Mouse (Mus musculus) lung, adult 2 months (tissue): ENCODE results near the gene Mrpl10. TPM values are rescaled to one million over a fixed set of nuclear protein-coding genes. Genes with fewer than 3 reads are reported as not detected.

Experiments
- DNase-seq: peaks from one replicate; pipeline ENCODE4 v3.0.0; 2022
- H3K4me1 ChIP-seq: fragments of 200-500 bp; 2 replicates; pipeline ENCODE4 v1.6.1; 2011; ENCODE audit warnings: low read length; ENCODE audit not compliant: control insufficient read depth, insufficient read depth
- H3K4me3 ChIP-seq: fragments of 200-500 bp; replicated peaks from 2 replicates; pipeline ENCODE3; 2011; ENCODE audit warnings: low read depth, mild to moderate bottlenecking, control low read depth, low read length; ENCODE audit errors: extremely low read depth
- CTCF ChIP-seq: fragments of 200-500 bp; IDR thresholded peaks from 2 replicates; pipeline ENCODE4 v1.5.1; 2011; ENCODE audit warnings: mild to moderate bottlenecking, low read length, control low read depth; ENCODE audit not compliant: insufficient read depth
- POLR2A ChIP-seq: fragments of 200-500 bp; IDR thresholded peaks from 2 replicates; pipeline ENCODE4 v1.6.1; 2011; ENCODE audit warnings: low read depth, mild to moderate bottlenecking, control low read depth, low read length, borderline replicate concordance; ENCODE audit errors: extremely low read depth
- WGBS: fragments of 180-500 bp; shearing (Covaris S2); methylation state at CpG from one replicate; pipeline ENCODE4 v1.1.7; 2018; 5-methylcytosine and 5-hydroxymethylcytosine counted together
- polyA plus RNA-seq: library from polyadenylated mRNA; depleted of rRNA; stranded (reverse); fragments of >200 nt; gene quantifications from 2 replicates; pipeline ENCODE4 v1.2.3, GENCODE M21; 2012

The Mrpl10 gene
- polyA plus RNA-seq, 1 experiment = 64.8 TPM

DNA sequence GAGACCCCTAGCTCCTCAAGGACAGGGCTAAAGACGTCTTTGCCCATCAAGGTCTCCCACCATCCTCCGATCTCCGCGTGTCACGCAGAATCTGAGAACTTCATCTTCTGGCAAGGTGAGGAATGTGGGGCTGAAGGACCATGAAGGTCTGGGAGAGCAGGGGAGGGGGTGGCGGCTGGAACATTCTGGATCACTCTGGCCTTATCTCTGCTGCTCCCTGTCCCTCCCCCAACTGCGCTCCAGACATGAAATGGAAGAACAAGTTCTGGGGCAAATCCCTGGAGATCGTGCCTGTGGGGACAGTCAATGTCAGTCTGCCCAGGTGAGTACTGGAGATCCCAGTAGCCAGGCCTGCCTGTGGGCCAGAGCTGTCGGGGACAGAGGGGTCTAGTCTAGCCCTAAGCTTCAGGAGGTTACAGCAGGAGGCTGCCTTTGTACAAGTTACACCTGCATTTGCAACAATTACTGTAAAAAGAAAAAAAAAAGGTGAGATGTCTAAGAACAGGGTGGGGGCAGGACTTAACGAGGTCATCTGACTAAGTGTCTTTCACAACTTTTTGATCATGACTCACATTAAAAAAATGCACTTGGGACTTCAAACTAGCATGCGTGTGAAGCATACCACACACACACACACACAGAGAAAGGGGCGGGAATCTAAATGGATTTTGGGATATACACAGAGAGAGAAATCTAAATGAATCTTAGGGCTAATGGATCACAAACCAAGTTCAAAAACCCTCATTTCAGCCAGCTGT, 24.4 kb downstream of the Mrpl10 start:
- TF ChIP-seq CTCF = no peak
- no peak for TF ChIP-seq POLR2A
- no peak overlapping the region for H3K4me3 ChIP-seq
- no peaks in the 10 kb centered on the region for H3K4me1 ChIP-seq
- 81% methylated on average over 12 of the region's 12 CpGs for WGBS
- no peak for DNase-seq

DNA sequence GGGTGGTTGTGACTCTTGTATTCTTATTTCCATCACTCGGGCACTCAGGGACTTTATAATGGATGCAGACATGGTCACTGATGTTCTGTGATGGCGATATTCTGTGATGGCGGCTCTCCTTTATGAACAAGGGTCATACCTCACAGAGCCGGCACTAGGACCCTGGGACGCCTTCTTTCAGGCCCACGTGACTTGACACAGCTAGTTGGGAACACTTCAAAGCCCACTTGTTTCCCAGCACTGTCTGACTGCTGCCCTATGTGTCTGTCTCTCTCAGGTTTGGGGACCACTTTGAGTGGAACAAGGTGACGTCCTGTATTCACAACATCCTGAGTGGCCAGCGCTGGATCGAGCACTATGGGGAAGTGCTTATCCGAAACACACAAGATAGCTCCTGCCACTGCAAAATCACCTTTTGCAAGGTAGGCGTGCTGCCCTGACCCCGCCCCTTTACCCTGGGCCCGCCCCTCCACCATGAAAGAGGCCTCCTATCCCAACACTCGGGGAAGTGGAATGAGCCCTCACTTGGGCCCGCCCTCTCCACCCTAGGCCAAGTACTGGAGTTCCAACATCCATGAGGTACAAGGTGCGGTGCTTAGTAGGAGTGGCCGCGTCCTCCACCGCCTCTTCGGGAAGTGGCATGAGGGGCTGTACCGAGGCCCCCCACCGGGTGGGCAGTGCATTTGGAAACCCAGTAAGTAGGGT, 25.4 kb downstream of the Mrpl10 start:
- Histone ChIP-seq H3K4me3 (no peak overlapping the region), H3K4me1 (no peaks in the 10 kb centered on the region)
- 65% methylated on average over 22 of the region's 22 CpGs for WGBS
- TF ChIP-seq POLR2A (no peak), CTCF (no peak)
- no peak for DNase-seq

DNA sequence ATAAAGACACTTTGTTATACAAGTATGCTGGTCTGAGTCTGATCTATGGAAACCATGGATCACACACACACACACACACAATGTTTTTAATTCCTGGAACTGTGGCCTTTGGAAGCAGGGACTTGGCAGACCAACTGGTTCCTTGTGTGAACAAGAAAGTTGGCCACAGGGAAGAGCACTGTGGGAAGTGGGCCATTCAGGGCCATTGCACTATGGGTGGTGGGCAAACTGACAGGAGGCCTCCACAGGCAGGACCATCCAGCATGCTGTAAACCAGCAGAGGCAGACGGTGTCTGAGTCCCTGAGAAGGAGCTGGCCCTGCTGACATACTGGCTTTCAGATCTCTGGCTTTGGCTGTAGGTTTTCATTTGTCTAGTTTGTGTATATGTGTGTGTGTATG, 28.0 kb downstream of the Mrpl10 start:
- WGBS = 64% methylated on average over 1 of the region's 1 CpGs
- TF ChIP-seq POLR2A (no peak), CTCF (no peak)
- no peaks in the 10 kb centered on the region for H3K4me1 ChIP-seq
- no peak for DNase-seq
- H3K4me3 ChIP-seq = no peak overlapping the region

DNA sequence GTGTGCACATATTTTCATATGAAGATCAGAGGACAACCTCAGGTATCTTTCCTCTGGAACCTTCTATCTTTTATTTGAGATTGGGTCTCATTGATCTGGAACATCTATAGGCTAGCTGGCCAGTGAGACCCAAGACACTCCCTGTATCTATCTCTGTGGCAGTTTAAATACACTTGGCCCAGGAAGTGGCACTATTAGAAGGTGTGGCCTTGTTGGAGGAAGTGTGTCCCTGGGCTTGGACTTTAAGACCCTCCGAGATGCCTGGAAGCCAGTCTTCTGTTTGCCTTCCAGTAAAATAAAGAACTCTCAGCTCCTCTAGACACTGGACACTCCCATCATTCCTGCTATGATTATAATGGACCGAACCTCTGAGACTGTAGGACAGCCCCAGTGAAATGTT, 28.4 kb downstream of the Mrpl10 start:
- Histone ChIP-seq H3K4me1 (no peaks in the 10 kb centered on the region), H3K4me3 (no peak overlapping the region)
- no peak for DNase-seq
- no peak for TF ChIP-seq CTCF
- no peak for TF ChIP-seq POLR2A
- 54% methylated on average over 2 of the region's 2 CpGs for WGBS

DNA sequence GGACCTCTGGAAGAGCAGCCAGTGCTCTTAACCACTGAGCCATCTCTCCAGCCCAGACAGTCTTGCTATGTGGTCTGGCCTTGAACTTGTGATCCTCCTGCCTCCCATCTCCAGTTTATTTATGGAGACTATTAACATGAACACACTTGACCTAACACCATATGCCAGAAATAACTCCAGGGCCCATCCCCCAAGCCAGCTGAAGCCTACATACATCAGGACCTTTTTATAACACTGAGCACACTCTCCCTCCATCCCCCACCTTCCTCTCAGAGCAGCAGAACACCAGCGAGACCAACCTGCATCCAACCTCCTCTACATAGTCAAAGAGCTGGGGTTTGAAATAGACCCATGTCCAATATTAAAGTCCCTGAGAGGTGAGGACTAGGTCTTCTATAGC, 29.8 kb downstream of the Mrpl10 start:
- no peak for DNase-seq
- Histone ChIP-seq H3K4me1 (no peaks in the 10 kb centered on the region), H3K4me3 (no peak overlapping the region)
- WGBS = 45% methylated on average over 1 of the region's 1 CpGs
- no peak for TF ChIP-seq CTCF

DNA sequence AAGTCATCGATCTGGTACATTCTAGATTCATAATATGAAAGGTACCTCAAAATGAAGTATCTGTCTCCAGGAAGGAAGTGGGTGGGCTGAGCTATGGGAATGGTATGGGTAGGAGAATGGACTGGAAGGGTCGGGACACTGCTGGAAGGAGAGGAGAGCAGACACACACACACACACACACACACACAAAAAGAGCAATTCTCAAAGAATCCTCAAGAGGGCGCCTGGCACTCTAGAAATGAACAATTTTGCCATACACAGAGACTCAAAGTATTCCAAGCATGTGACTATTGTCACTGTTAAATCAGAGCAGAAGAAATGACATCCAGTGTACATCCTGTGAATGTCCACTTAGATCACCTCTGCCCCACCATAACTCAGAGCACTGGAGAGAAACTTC, 31.2 kb downstream of the Mrpl10 start:
- WGBS = 25% methylated on average over 3 of the region's 3 CpGs
- H3K4me1 ChIP-seq = no peaks in the 10 kb centered on the region
- no peak for DNase-seq
- peak; percentile 45 for TF ChIP-seq CTCF
- TF ChIP-seq POLR2A = no peak
- no peak overlapping the region for H3K4me3 ChIP-seq

DNA sequence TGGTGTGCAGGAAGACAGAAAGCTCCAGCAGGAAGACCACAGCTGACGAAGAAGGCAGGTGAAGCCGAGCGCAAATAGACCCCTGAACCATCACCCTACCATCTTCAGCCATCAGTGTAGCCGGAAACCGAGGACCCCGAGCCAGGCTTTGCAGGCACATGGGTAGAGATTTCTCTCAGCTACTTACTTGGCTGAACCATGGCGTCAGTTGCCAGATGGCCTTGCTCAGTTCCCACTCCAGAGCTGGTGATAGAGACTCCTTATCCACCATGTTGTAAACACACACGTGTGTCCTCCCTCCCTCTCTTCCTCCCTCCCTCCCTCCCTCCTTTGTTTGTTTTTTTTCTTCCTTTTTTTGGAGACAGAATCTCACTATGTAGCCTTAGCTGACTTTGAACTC, 32.9 kb downstream of the Mrpl10 start:
- no peak overlapping the region for H3K4me3 ChIP-seq
- WGBS = 41% methylated on average over 8 of the region's 8 CpGs
- no peaks in the 10 kb centered on the region for H3K4me1 ChIP-seq
- TF ChIP-seq CTCF (no peak), POLR2A (no peak)
- no peak for DNase-seq

DNA sequence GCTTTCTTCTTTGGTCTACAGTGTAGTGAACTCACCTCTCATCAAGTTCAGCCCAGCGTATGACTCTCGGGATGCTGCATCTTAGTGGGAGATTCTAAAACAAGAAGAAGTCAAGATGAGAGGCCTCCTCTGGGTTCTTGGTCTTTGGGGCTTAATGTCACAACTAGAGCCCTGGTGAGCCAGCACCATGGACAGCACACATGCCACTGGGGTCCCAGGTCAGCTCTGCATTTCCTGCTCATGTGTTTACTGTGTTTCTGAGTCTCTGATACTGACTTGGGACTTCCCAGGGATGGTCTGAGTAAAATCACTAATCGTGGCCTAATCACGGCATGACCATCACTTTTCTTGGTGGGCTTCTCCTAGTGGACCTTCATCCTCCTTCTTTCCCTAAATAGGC, 37.4 kb downstream of the Mrpl10 start:
- DNase-seq = no peak
- no peaks in the 10 kb centered on the region for H3K4me1 ChIP-seq
- TF ChIP-seq CTCF (no peak), POLR2A (no peak)
- no peak overlapping the region for H3K4me3 ChIP-seq
- WGBS = 40% methylated on average over 4 of the region's 4 CpGs

DNA sequence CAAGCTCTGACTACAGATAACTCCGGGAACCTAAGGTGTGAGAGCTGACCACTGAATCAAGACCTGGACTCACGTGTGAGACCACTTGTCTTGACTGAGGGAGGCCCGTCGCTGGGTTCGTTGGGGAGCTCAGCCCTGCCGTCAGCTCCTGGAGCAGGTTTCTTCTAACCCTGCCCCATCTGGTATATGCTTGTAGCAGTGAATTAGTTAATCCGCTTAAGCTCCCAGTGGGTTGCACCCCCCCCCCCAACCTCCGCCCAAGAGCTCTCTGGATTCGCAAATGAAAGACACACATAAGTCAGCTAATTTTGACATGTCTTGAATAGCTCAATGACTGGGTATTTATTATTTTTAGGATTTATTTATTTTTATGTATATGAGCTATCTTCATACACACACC, 38.9 kb downstream of the Mrpl10 start:
- no peak for DNase-seq
- TF ChIP-seq POLR2A (no peak), CTCF (no peak)
- no peak overlapping the region for H3K4me3 ChIP-seq
- 27% methylated on average over 9 of the region's 9 CpGs for WGBS
- no peaks in the 10 kb centered on the region for H3K4me1 ChIP-seq

DNA sequence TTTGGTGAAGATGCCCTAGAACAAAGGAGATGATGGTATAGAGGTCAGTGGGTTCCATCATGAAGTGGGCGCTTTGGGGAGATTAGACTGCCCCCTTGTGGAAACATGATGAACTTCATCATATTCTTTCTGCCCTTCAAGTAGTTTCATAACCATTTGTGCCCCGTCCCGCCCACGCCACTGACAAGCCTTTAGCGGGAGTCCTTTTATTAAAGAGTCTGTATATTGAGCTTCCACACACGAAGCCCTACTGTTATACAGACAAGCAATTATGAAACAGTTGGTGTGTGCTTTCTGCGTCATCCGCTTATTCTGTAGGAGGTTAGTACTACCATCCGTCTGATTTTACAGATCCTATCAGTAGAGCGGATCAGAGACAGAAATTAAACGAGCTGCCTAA, 41.6 kb downstream of the Mrpl10 start:
- DNase-seq = peak; percentile 36
- Histone ChIP-seq H3K4me3 (no peak overlapping the region), H3K4me1 (no peaks in the 10 kb centered on the region)
- TF ChIP-seq CTCF (peak; percentile 47), POLR2A (no peak)
- 28% methylated on average over 11 of the region's 11 CpGs for whole genome bisulfite sequencing
